Mouse (Mus musculus) G1E (cell line): ENCODE measurements around the gene Ank3.

Experiments used
- CTCF ChIP-seq: IDR thresholded peaks from 2 replicates; pipeline ENCODE4 v1.5.1; 2012; ENCODE audit warnings: low read depth, low read length, inconsistent platforms, mixed read lengths
- POLR2AphosphoS5 ChIP-seq: IDR thresholded peaks from 2 replicates; pipeline ENCODE4 v1.6.1; 2012; ENCODE audit warnings: low read depth, low read length, inconsistent platforms; ENCODE audit not compliant: insufficient replicate concordance

GRCm38 (mm10) chr10:69545936-69546335, 147.4 kb downstream of the Ank3 start:
- TF ChIP-seq CTCF (no peak), POLR2AphosphoS5 (no peak)
